18 mouse cellular contexts compared by ENCODE assay signal in the genomic region with DNA sequence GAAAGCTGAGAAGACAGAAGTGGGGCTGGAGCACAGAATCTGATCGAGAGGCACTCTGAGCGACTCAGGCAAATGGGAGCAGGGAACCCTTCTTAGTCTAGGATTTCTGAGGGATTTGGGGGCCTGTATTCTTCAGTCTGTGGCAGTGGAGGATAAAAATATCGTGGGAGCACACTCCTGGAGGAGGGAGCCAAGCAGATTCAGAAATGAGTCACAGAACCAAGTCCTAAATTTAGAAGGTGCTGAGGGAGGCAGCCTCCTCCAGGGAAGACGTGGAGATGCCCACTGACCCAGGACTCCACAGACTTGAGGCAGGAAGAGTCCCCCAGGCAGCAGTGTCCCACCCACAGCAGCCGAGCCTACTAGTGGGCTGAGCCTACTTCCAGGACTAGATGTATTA. TPM values are rescaled to one million over a fixed set of nuclear protein-coding genes. Genes with fewer than 3 reads are reported as not detected.
DNase-seq lines count a peak whose midpoint lies in the region; ATAC-seq and TF ChIP-seq lines count a peak whose summit lies in the region.
"Had no signal": no experiment of that assay in that cellular context is flagged by ENCODE, and none has a peak within 500 bp of the region (broad histone marks: within the 10 kb centered on the region; RNA-seq: fewer than 3 reads in every experiment).

No protein-coding gene starts in this region.

- no peaks in the 10 kb centered on the region for H3K36me3 ChIP-seq in kidney, embryonic 16.5 days (ENCODE audit: insufficient read depth, low read length)
- H3K36me3 ChIP-seq: embryonic facial prominence, embryonic 12.5 days; forebrain, embryonic 10.5 days; hindbrain, embryonic 12.5 days; neural tube, embryonic 13.5 days had no signal

- H3K9me3 ChIP-seq in kidney, embryonic 16.5 days (ENCODE audit: low read length), result no peaks in the 10 kb centered on the region
- H3K9me3 ChIP-seq: embryonic facial prominence, embryonic 12.5 days; forebrain, embryonic 10.5 days; hindbrain, embryonic 12.5 days; megakaryocyte, embryonic 14.5 days; neural tube, embryonic 13.5 days had no signal

- TF ChIP-seq CTCF in cerebellum, adult 2 months (IDR thresholded peaks at IDR 0.05; ENCODE audit: borderline replicate concordance, insufficient read depth, low read depth, low read length), result no peak

- H3K4me3 ChIP-seq in cerebellum, adult 2 months (replicated peaks; ENCODE audit: insufficient read depth, low read depth, low read length), result no peak overlapping the region
- H3K4me3 ChIP-seq in kidney, embryonic 16.5 days (ENCODE audit: low read length), result no peak overlapping the region
- H3K4me3 ChIP-seq: embryonic facial prominence, embryonic 12.5 days; forebrain, embryonic 10.5 days; hindbrain, embryonic 12.5 days; neural tube, embryonic 13.5 days had no signal

- no peak overlapping the region for H3K4me2 ChIP-seq in kidney, embryonic 16.5 days (replicated peaks; ENCODE audit: low read depth, low read length)
- H3K4me2 ChIP-seq: embryonic facial prominence, embryonic 12.5 days; hindbrain, embryonic 12.5 days; neural tube, embryonic 13.5 days had no signal

- DNase-seq in cerebellum, adult 2 months, result peak in 1 of 2 experiments; percentile 63
- no peak for DNase-seq in cerebellum, adult 9-10 months
- no peak for DNase-seq in kidney, postnatal 25 days
- peak; percentile 86 for DNase-seq in right cerebral cortex, adult 18-20 months
- DNase-seq in right cerebral cortex, postnatal 14 days, result no peak
- DNase-seq in right cerebral cortex, postnatal 36 days (ENCODE audit: low spot score in 2 of 2), result peak; percentile 54 to 80
- DNase-seq: gastrocnemius, postnatal 10 days; kidney, postnatal 36 days; lung, postnatal 10 days had no signal

- no peak overlapping the region for H3K9ac ChIP-seq in kidney, embryonic 16.5 days (replicated peaks; ENCODE audit: low read length)
- H3K9ac ChIP-seq: embryonic facial prominence, embryonic 12.5 days; hindbrain, embryonic 12.5 days; liver, embryonic 14.5 days; neural tube, embryonic 13.5 days had no signal

- no peaks in the 10 kb centered on the region for H3K27me3 ChIP-seq in cerebellum, adult 2 months (ENCODE audit: control insufficient read depth, insufficient read depth, low read length)
- H3K27me3 ChIP-seq in kidney, embryonic 16.5 days (ENCODE audit: insufficient read depth, low read length), result no peaks in the 10 kb centered on the region
- H3K27me3 ChIP-seq: megakaryocyte, embryonic 14.5 days had no signal

- ATAC-seq in kidney, embryonic 16.5 days (ENCODE audit: low FRiP score, low TSS enrichment), result no peak
- ATAC-seq in erythroblast, adult 5-6 weeks (replicated peaks; ENCODE audit: low FRiP score, poor library complexity, severe bottlenecking), result no peak
- ATAC-seq: activated CD4-positive, CD25-positive, alpha-beta regulatory T cell, adult 4 months had no signal

- H3K27ac ChIP-seq in cerebellum, adult 2 months (ENCODE audit: insufficient read depth, low read length), result 0 out of 2 replicates have a peak overlapping the region, but pooled peaks have one; percentile 18
- H3K27ac ChIP-seq in kidney, embryonic 16.5 days (ENCODE audit: low read length), result peak overlapping the region; percentile 49; the same call in 1 of the 2 replicates
- H3K27ac ChIP-seq: embryonic facial prominence, embryonic 12.5 days; forebrain, embryonic 10.5 days; hindbrain, embryonic 12.5 days; liver, embryonic 14.5 days; neural tube, embryonic 13.5 days had no signal

- 41% methylated on average over 5 of the region's 5 CpGs for WGBS in cerebellum, adult 2 months
- WGBS in kidney, embryonic 16.5 days, result 71% methylated on average over 5 of the region's 5 CpGs

- H3K4me1 ChIP-seq in cerebellum, adult 2 months (ENCODE audit: control insufficient read depth, insufficient read depth, low read length), result peaks cover 16% of the 10 kb centered on the region
- peaks cover 4% of the 10 kb centered on the region; the same call in 1 of the 2 replicates for H3K4me1 ChIP-seq in kidney, embryonic 16.5 days (ENCODE audit: insufficient read depth, low read length)

- TF ChIP-seq POLR2A in cerebellum, adult 2 months (IDR thresholded peaks at IDR 0.05; ENCODE audit: borderline replicate concordance, insufficient read depth, low read length), result no peak

RNA-seq across cellular contexts. Expression of a gene that starts 2.5 kb away (rescaled TPM):
- polyA plus RNA-seq in cerebellum, adult 2 months (2012; rRNA removed), result 119 and 123 TPM in 2 replicates
- polyA plus RNA-seq in kidney, embryonic 16.5 days (2015; fragmentation: Nextera tagmentation; extraction: Ambion mirVana), result 57.7 and 66.8 TPM in 2 replicates
- total RNA-seq in erythroblast, adult 5-6 weeks (2015; ENCODE audit: low replicate concordance), result 37.4 and 49.8 TPM in 2 replicates
- 24.4 and 39.0 TPM in 2 replicates for total RNA-seq in erythroblast, adult 5-6 weeks (2017; ENCODE audit: low replicate concordance)

RNA-seq across cellular contexts. Expression of a gene that starts 12.3 kb away (rescaled TPM):
- polyA plus RNA-seq in cerebellum, adult 2 months (2012; rRNA removed), result 60.5 and 62.6 TPM in 2 replicates
- 23.7 TPM in 2 replicates for polyA plus RNA-seq in kidney, embryonic 16.5 days (2015; fragmentation: Nextera tagmentation; extraction: Ambion mirVana)
- 1.7 and 3.3 TPM in 2 replicates for total RNA-seq in erythroblast, adult 5-6 weeks (2015; ENCODE audit: low replicate concordance)
- 0.70 and 1.2 TPM in 2 replicates for total RNA-seq in erythroblast, adult 5-6 weeks (2017; ENCODE audit: low replicate concordance)

RNA-seq across cellular contexts. Expression of a gene that starts 33.5 kb away (rescaled TPM):
- 41.8 and 44.8 TPM in 2 replicates for polyA plus RNA-seq in cerebellum, adult 2 months (2012; rRNA removed)
- 106 and 112 TPM in 2 replicates for polyA plus RNA-seq in kidney, embryonic 16.5 days (2015; fragmentation: Nextera tagmentation; extraction: Ambion mirVana)
- total RNA-seq in erythroblast, adult 5-6 weeks (2015; ENCODE audit: low replicate concordance), result 24.2 and 26.5 TPM in 2 replicates
- total RNA-seq in erythroblast, adult 5-6 weeks (2017; ENCODE audit: low replicate concordance), result 8.3 and 24.5 TPM in 2 replicates

Comparison
In these comparisons a context has a peak if more than half of its experiments do, and no peak if none do; other contexts are left out.
1. DNase-seq: peak in right cerebral cortex, adult 18-20 months (single experiment) and right cerebral cortex, postnatal 36 days (2 of 2); none in cerebellum, adult 9-10 months (single experiment), kidney, postnatal 25 days (0 of 2) and right cerebral cortex, postnatal 14 days (single experiment).